Mouse (Mus musculus) neural tube, embryonic 14.5 days (tissue): Measurements from ENCODE around the gene Tctn3. TPM values are rescaled to one million over a fixed set of nuclear protein-coding genes. Genes with fewer than 3 reads are reported as not detected.
"Not testable (repeated sequence)": the region's sequence is repeated elsewhere in the genome, so short reads cannot be mapped to it uniquely, and the experiment has no call there.

Experiments used
- ATAC-seq: fragments of 200-750 bp; cut with Nextera tagmentation; 2 replicates; pipeline ENCODE4 v1.8.0; 2017; ENCODE audit warnings: low read depth, mild to moderate bottlenecking, moderate TSS enrichment, moderate library complexity
- H3K27ac ChIP-seq: fragments of 300-500 bp; sonication (generic); 2 replicates; pipeline ENCODE4 v1.5.1; 2014; ENCODE audit warnings: low read depth, mild to moderate bottlenecking, control low read depth, low read length, moderate library complexity, mixed read lengths
- H3K27me3 ChIP-seq: fragments of 300-500 bp; sonication (generic); 2 replicates; pipeline ENCODE4 v1.6.1; 2014; ENCODE audit warnings: low read length; ENCODE audit not compliant: control insufficient read depth, insufficient read depth
- H3K36me3 ChIP-seq: fragments of 300-500 bp; sonication (generic); 2 replicates; pipeline ENCODE4 v1.6.1; 2014; ENCODE audit warnings: low read length, mixed read lengths; ENCODE audit not compliant: control insufficient read depth, insufficient read depth
- H3K4me1 ChIP-seq: fragments of 300-500 bp; sonication (generic); 2 replicates; pipeline ENCODE4 v1.6.1; 2014; ENCODE audit warnings: low read length; ENCODE audit not compliant: control insufficient read depth, insufficient read depth
- H3K4me2 ChIP-seq: fragments of 300-500 bp; sonication (generic); 2 replicates; pipeline ENCODE4 v1.6.1; 2014; ENCODE audit warnings: mild to moderate bottlenecking, low read depth, low read length, control low read depth
- H3K4me3 ChIP-seq: fragments of 300-500 bp; sonication (generic); 2 replicates; pipeline ENCODE4 v1.5.1; 2014; ENCODE audit warnings: low read depth, low read length, control low read depth, mixed read lengths
- H3K9ac ChIP-seq: fragments of 300-500 bp; sonication (generic); replicated peaks from 2 replicates; pipeline ENCODE4 v1.6.1; 2014; ENCODE audit warnings: low read depth, mild to moderate bottlenecking, control low read depth, low read length, mixed read lengths
- H3K9me3 ChIP-seq: fragments of 300-500 bp; sonication (generic); 2 replicates; pipeline ENCODE4 v1.6.1; 2016; ENCODE audit warnings: low read length; ENCODE audit not compliant: control insufficient read depth
- WGBS: fragments of 180-500 bp; shearing (Covaris S2); extraction: QIAGEN DNeasy Blood & Tissue Kit; methylation state at CpG from one replicate; pipeline ENCODE4 v1.1.7; 2014; 5-methylcytosine and 5-hydroxymethylcytosine counted together
- polyA plus RNA-seq: library from polyadenylated mRNA; unstranded; fragments of >200 nt; fragmentation: Nextera tagmentation; extraction: Ambion mirVana; gene quantifications from 2 replicates; pipeline ENCODE4 v1.2.1, GENCODE M21; 2014

The Tctn3 gene
- polyA plus RNA-seq, 1 experiment from 2014 or later = 16.1 TPM

- no peak overlapping the region for H3K9ac ChIP-seq
- no peaks in the 10 kb centered on the region for H3K27me3 ChIP-seq
- H3K4me3 ChIP-seq = peak overlapping the region; percentile 73
- H3K9me3 ChIP-seq = no peaks in the 10 kb centered on the region
- peak overlapping the region; percentile 81 for H3K4me2 ChIP-seq
- H3K27ac ChIP-seq = no peak overlapping the region
- ATAC-seq = no peak
- 60% methylated on average over 7 of the region's 7 CpGs for WGBS
- H3K4me1 ChIP-seq = peaks cover 9% of the 10 kb centered on the region
- H3K36me3 ChIP-seq = no peaks in the 10 kb centered on the region; the same call in 1 of the 2 replicates
Measured at GRCm38 (mm10) chr19:40586908-40587307, 25.1 kb downstream of the Tctn3 start.

- no peak for ATAC-seq
- Histone ChIP-seq H3K4me3 (no peak overlapping the region), H3K4me1 (peaks cover under 1% of the 10 kb centered on the region; the same call in 1 of the 2 replicates), H3K27me3 (no peaks in the 10 kb centered on the region), H3K9me3 (no peaks in the 10 kb centered on the region), H3K4me2 (no peak overlapping the region), H3K27ac (no peak overlapping the region), H3K9ac (no peak overlapping the region), H3K36me3 (peaks cover 26% of the 10 kb centered on the region)
- 94% methylated on average over 5 of the region's 5 CpGs for WGBS
Measured at GRCm38 (mm10) chr19:40581662-40582061, 30.4 kb downstream of the Tctn3 start.

DNA sequence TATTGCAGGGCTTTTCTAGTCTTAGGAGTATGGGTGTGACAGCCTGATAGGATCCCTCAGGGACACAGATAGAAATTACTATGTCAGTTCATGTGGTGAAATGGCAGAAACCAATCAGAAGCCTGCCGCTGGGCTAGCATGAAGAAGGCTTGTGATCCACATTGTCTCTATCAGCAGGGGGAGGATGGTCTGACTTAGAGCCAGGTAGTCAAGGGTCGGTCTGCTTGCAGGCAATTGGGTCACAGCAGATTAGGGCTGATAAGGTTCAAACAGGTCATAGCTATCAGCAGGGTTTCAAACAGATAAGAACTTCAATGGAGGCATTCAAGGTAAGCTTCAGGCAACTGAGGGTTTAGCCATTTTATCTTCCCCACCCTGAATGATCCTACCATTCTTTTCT lies 31.1 kb downstream of the Tctn3 start:
- H3K9ac ChIP-seq = no peak overlapping the region
- no peaks in the 10 kb centered on the region for H3K4me1 ChIP-seq
- peaks cover 28% of the 10 kb centered on the region for H3K36me3 ChIP-seq
- no peak overlapping the region for H3K4me2 ChIP-seq
- WGBS = 93% methylated on average over 2 of the region's 2 CpGs
- H3K27ac ChIP-seq = no peak overlapping the region
- no peak overlapping the region for H3K4me3 ChIP-seq
- H3K9me3 ChIP-seq = no peaks in the 10 kb centered on the region
- ATAC-seq = no peak
- no peaks in the 10 kb centered on the region for H3K27me3 ChIP-seq

DNA sequence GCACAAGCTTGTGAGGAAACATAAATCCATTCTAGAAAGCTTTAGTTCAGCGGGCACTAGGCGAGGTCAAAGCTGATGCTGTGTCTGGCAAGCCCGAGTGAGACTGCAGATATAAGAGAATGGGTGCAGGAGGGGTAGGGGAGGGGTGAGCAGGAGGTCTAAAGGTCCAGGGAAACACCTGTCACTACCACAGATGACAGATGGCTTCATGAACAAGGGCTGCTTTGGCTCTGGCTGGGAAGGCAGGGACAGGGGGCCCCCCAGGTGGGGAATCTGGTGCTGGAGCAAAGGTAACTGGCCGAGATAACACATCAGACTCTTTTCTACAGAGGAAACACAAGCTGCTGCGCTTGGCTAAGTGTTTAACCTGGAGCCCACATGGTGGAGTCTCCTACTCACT lies 36.6 kb downstream of the Tctn3 start:
- WGBS = 74% methylated on average over 5 of the region's 5 CpGs
- no peaks in the 10 kb centered on the region for H3K4me1 ChIP-seq
- no peak overlapping the region for H3K9ac ChIP-seq
- no peak overlapping the region for H3K4me3 ChIP-seq
- 0 out of 2 replicates have a peak, but pooled peaks cover 4% of the 10 kb centered on the region for H3K9me3 ChIP-seq
- no peak overlapping the region for H3K4me2 ChIP-seq
- H3K27me3 ChIP-seq = no peaks in the 10 kb centered on the region
- peaks cover 51% of the 10 kb centered on the region for H3K36me3 ChIP-seq
- ATAC-seq = no peak
- H3K27ac ChIP-seq = no peak overlapping the region

DNA sequence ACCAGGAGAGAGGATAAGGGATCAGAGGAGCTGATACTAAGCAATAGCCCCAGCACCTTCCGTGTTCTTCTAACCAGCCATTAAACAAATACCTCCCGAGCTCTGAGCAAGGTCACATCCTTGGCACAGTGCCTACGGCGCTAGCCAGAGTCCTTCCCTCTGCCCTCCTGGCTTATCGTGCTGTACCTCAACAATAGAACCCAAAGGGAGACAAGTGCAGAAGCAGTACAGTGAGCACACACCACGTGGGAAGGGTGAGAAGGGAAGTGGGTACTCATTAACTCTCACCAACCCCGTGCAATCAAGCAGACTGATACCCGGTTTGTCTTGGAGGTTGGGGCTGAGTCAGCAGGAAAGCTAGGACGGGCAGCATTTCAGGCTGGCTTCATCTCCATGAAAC lies 41.3 kb downstream of the Tctn3 start:
- Histone ChIP-seq H3K9ac (no peak overlapping the region), H3K4me1 (no peaks in the 10 kb centered on the region), H3K27me3 (no peaks in the 10 kb centered on the region), H3K4me3 (no peak overlapping the region), H3K4me2 (no peak overlapping the region), H3K9me3 (0 out of 2 replicates have a peak, but pooled peaks cover 5% of the 10 kb centered on the region), H3K36me3 (peaks cover 53% of the 10 kb centered on the region), H3K27ac (no peak overlapping the region)
- ATAC-seq = no peak
- 94% methylated on average over 9 of the region's 9 CpGs for WGBS

DNA sequence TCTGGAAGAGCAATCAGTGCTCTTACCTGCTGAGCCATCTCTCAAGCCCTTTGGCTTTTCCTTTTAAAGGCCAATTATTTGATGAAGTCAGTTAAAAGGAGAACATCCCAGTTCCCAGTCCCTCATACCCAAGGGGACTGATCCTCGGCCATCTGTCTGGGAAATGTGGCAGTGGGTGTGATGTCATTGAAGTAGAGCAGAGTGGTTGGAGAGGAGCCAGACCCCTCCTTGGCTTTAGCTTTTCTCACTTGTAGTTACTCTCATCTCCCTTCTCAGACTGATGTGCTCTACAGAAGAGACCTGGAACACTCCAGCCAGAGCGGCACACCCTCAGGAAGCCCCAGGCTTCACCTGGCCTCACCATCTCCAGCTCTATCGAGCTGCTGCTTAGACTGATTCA lies 44.4 kb downstream of the Tctn3 start:
- H3K4me1 ChIP-seq = no peaks in the 10 kb centered on the region
- H3K27me3 ChIP-seq = no peaks in the 10 kb centered on the region
- H3K4me3 ChIP-seq = no peak overlapping the region
- no peak overlapping the region for H3K27ac ChIP-seq
- H3K9me3 ChIP-seq = 0 out of 2 replicates have a peak, but pooled peaks cover 5% of the 10 kb centered on the region
- ATAC-seq = no peak
- WGBS = 87% methylated on average over 3 of the region's 3 CpGs
- no peak overlapping the region for H3K4me2 ChIP-seq
- H3K36me3 ChIP-seq = peaks cover 67% of the 10 kb centered on the region
- no peak overlapping the region for H3K9ac ChIP-seq

- Histone ChIP-seq H3K9ac (no peak overlapping the region), H3K4me1 (no peaks in the 10 kb centered on the region), H3K27ac (no peak overlapping the region), H3K9me3 (no peaks in the 10 kb centered on the region), H3K4me2 (no peak overlapping the region), H3K36me3 (peaks cover 51% of the 10 kb centered on the region), H3K4me3 (no peak overlapping the region), H3K27me3 (no peaks in the 10 kb centered on the region)
- ATAC-seq = no peak
- WGBS = 91% methylated on average over 10 of the region's 10 CpGs
Measured at GRCm38 (mm10) chr19:40563880-40564645, 48.0 kb downstream of the Tctn3 start.

DNA sequence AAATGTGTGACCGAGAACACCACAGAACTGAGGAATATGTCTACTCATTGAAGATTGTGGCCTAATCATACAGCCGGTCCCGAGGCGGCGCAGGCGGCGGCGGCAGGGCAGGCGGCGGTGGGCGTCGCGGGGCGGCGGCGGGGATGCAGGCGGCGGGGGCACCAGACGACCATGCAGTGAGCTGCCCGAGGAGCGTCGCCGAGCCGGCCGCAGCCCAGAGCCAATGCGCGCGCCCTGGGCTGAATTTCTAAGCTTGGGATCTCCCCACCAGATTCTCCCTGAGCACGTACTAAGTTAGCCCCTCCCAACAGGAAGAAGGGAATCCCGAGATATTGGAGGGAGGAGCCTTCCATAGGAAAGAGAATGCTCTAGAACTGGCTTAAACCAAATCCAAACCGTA lies 50.5 kb downstream of the Tctn3 start:
- not testable (repeated sequence) for H3K9ac ChIP-seq, H3K4me3 ChIP-seq, H3K4me1 ChIP-seq, H3K27ac ChIP-seq, H3K9me3 ChIP-seq, H3K27me3 ChIP-seq, H3K4me2 ChIP-seq
- H3K36me3 ChIP-seq = peaks cover 48% of the 10 kb centered on the region
- 73% methylated on average over 12 of the region's 31 CpGs for WGBS
- ATAC-seq = peak; percentile 63; the same call in 1 of the 2 replicates

DNA sequence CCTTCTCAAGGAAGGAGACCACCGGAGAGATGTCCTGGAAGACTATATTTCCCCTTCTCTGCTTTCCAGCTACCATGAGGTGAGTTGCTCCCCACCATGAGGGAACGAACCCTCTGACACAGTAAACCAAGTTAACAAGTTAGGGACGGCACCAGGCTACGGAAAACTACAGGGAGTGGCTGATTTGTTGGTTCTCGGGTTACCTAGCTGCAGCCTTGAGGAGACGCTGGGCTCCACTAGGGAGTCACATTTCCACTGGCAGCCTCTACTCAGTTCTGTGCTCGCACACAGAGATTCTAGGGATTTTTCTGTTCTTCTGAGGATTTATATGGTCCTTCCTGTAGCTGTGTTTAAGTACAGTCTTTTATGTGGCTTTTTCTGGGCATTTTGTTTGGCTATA lies 56.0 kb downstream of the Tctn3 start:
- H3K4me1 ChIP-seq = no peaks in the 10 kb centered on the region
- H3K9me3 ChIP-seq = no peaks in the 10 kb centered on the region
- no peak overlapping the region for H3K27ac ChIP-seq
- H3K36me3 ChIP-seq = peaks cover 44% of the 10 kb centered on the region
- H3K9ac ChIP-seq = no peak overlapping the region
- H3K4me3 ChIP-seq = no peak overlapping the region
- ATAC-seq = no peak
- no peak overlapping the region for H3K4me2 ChIP-seq
- no peaks in the 10 kb centered on the region for H3K27me3 ChIP-seq
- 90% methylated on average over 7 of the region's 7 CpGs for WGBS
